In the genomic region with DNA sequence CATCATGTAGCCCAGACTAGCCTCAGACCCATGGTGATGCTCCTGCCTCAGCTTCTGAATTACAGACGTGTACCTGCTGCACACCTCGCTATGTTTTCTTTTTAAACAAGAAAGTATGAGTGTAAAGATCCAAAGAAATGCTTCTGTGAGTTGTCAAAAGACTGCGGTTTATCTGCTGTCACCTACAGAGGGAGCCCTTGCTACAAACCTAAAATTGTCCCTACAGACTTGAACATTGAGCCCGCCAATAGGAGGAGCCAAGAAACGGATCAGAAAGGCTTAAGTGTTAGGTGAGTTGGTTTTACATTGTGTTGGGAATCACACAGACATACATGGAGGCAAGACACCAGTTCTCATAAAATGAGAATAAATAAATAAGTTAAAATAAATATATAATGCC, we compare ENCODE assay signal across 8 mouse cellular contexts. TPM values are rescaled to one million over a fixed set of nuclear protein-coding genes. Genes with fewer than 3 reads are reported as not detected.
DNase-seq lines count a peak whose midpoint lies in the region; ATAC-seq and TF ChIP-seq lines count a peak whose summit lies in the region.

No protein-coding gene starts in this region.

- WGBS in liver, postnatal 0 days (ENCODE audit: insufficient replicate concordance), result 7% methylated on average over 5 of the region's 5 CpGs

- TF ChIP-seq EP300 in liver, postnatal 0 days (IDR thresholded peaks at IDR 0.05; ENCODE audit: low read depth), result no peak

- ATAC-seq in cerebellum, adult (ENCODE audit: insufficient number of reproducible peaks, low FRiP score, low TSS enrichment), result no peak
- ATAC-seq in liver, postnatal 0 days, result no peak

- no peaks in the 10 kb centered on the region for H3K36me3 ChIP-seq in liver, postnatal 0 days (replicated peaks; ENCODE audit: insufficient read depth, low read length)

- peak; percentile 88 for TF ChIP-seq CTCF in liver, postnatal 0 days (IDR thresholded peaks at IDR 0.05; ENCODE audit: low read depth)

- no peak overlapping the region for H3K9ac ChIP-seq in liver, postnatal 0 days (replicated peaks)

- H3K27ac ChIP-seq in liver, postnatal 0 days (ENCODE audit: low read depth), result no peak overlapping the region

- DNase-seq in cerebellum, adult 11 months, result peak; percentile 33
- DNase-seq in ES-CJ7 (ENCODE audit: low read depth, low spot score), result peak; percentile 75
- peak; percentile 51 for DNase-seq in cerebellum, adult 8-10 months
- DNase-seq in gastrocnemius, adult 8-10 months (ENCODE audit: low spot score in 2 of 2), result peak; percentile 9 to 13
- peak; percentile 61 for DNase-seq in layer of hippocampus, adult 11-12 months (ENCODE audit: low spot score)
- peak; percentile 48 for DNase-seq in liver, postnatal 0 days
- DNase-seq in right cerebral cortex, adult 2 months (ENCODE audit: low spot score in 2 of 2), result peak; percentile 63 to 64

- no peaks in the 10 kb centered on the region for H3K4me1 ChIP-seq in liver, postnatal 0 days (ENCODE audit: insufficient read depth)

- H3K4me2 ChIP-seq in liver, postnatal 0 days (ENCODE audit: low read depth, low read length), result no peak overlapping the region

- no peak overlapping the region for H3K4me3 ChIP-seq in liver, postnatal 0 days (ENCODE audit: low read depth, low read length)

- H3K27me3 ChIP-seq in liver, postnatal 0 days (ENCODE audit: insufficient read depth, low read length), result no peaks in the 10 kb centered on the region

- no peaks in the 10 kb centered on the region for H3K9me3 ChIP-seq in liver, postnatal 0 days (ENCODE audit: low read length)

RNA-seq across cellular contexts. Expression of a gene that starts 20.4 kb away (rescaled TPM):
- 100 to 1,000 TPM; 110 to 167 (median 131) TPM for total RNA-seq in gastrocnemius, adult 8-10 months (2022)
- polyA plus RNA-seq in liver, postnatal 0 days (2015; fragmentation: Nextera tagmentation; extraction: Ambion mirVana), result 34.0 and 38.4 TPM in 2 replicates

RNA-seq across cellular contexts. Expression of a gene that starts 26.2 kb away (rescaled TPM):
- total RNA-seq in gastrocnemius, adult 8-10 months (2022), result not detected
- not detected in 2 replicates for polyA plus RNA-seq in liver, postnatal 0 days (2015; fragmentation: Nextera tagmentation; extraction: Ambion mirVana)

Comparison
In these comparisons a context has a peak if more than half of its experiments do, and no peak if none do; other contexts are left out.
1. DNase-seq: peak in every context shown above with its lines; median percentile 75 in ES-CJ7; 64 in right cerebral cortex, adult 2 months; 61 in layer of hippocampus, adult 11-12 months; 51 in cerebellum, adult 8-10 months; 48 in liver, postnatal 0 days; 33 in cerebellum, adult 11 months; 11 in gastrocnemius, adult 8-10 months.